Mouse (Mus musculus) cerebellum, adult 11-12 months (tissue): ENCODE results near the gene Slc8a2.

Experiments
- DNase-seq: peaks from one replicate; pipeline ENCODE4 v3.0.0; 2022

The Slc8a2 gene

GRCm38 (mm10) chr7:16129421-16129845 lies at the start of gene Slc8a2:
Gene Slc8a2 (plus strand): TSS chr7:16129826.
- DNase-seq, result peak; percentile 97

- DNase-seq, result no peak
Observed at GRCm38 (mm10) chr7:16079947-16080346, 49.7 kb upstream of the Slc8a2 start.

GRCm38 (mm10) chr7:16080581-16080980 lies 49.0 kb upstream of the Slc8a2 start:
- no peak for DNase-seq

- no peak for DNase-seq
Observed at GRCm38 (mm10) chr7:16083361-16083760, 46.3 kb upstream of the Slc8a2 start.

- DNase-seq, result peak; percentile 55
Observed at GRCm38 (mm10) chr7:16087587-16087986, 42.0 kb upstream of the Slc8a2 start.

GRCm38 (mm10) chr7:16094592-16094991 lies 35.0 kb upstream of the Slc8a2 start:
- DNase-seq, result no peak

- DNase-seq, result peak; percentile 100
Observed at GRCm38 (mm10) chr7:16098021-16099017, 31.3 kb upstream of the Slc8a2 start, which contains the start of gene Napa. Gene Napa (plus strand): TSS chr7:16098458.

- DNase-seq, result no peak
Observed at GRCm38 (mm10) chr7:16099901-16100300, 29.7 kb upstream of the Slc8a2 start.

- no peak for DNase-seq
Observed at GRCm38 (mm10) chr7:16101081-16101480, 28.5 kb upstream of the Slc8a2 start.

GRCm38 (mm10) chr7:16101726-16102475 lies 27.7 kb upstream of the Slc8a2 start:
- peak; percentile 54 for DNase-seq

- no peak for DNase-seq
Observed at GRCm38 (mm10) chr7:16102686-16103226, 26.9 kb upstream of the Slc8a2 start.

- peak; percentile 97 for DNase-seq
Observed at GRCm38 (mm10) chr7:16103760-16104159, 25.9 kb upstream of the Slc8a2 start.

- peak; percentile 35 for DNase-seq
Observed at GRCm38 (mm10) chr7:16104611-16105388, 24.8 kb upstream of the Slc8a2 start.

GRCm38 (mm10) chr7:16108886-16109542 lies 20.6 kb upstream of the Slc8a2 start:
- DNase-seq, result peak; percentile 57

GRCm38 (mm10) chr7:16110158-16110557 lies 19.5 kb upstream of the Slc8a2 start:
- peak; percentile 50 for DNase-seq

- DNase-seq, result peak; percentile 36
Observed at GRCm38 (mm10) chr7:16111284-16112090, 18.1 kb upstream of the Slc8a2 start.

- DNase-seq, result peak; percentile 44
Observed at GRCm38 (mm10) chr7:16116418-16116817, 13.2 kb upstream of the Slc8a2 start.

- peak; percentile 69 for DNase-seq
Observed at GRCm38 (mm10) chr7:16117100-16117499, 12.5 kb upstream of the Slc8a2 start.

- peak; percentile 93 for DNase-seq
Observed at GRCm38 (mm10) chr7:16119569-16120261, 9.9 kb upstream of the Slc8a2 start, which contains the start of gene Kptn. Gene Kptn (plus strand): TSS chr7:16119895.

- DNase-seq, result no peak
Observed at GRCm38 (mm10) chr7:16120262-16120600, 9.4 kb upstream of the Slc8a2 start.
